Mouse (Mus musculus) megakaryocyte progenitor cell, adult 5-6 weeks (primary cell): Measurements from ENCODE around the gene Unc5cl. TPM values are rescaled to one million over a fixed set of nuclear protein-coding genes. Genes with fewer than 3 reads are reported as not detected.

Source experiments
- ATAC-seq: replicated peaks from 2 replicates; pipeline ENCODE4 v1.8.0; 2016; ENCODE audit warnings: mild to moderate bottlenecking, moderate TSS enrichment, inconsistent platforms; ENCODE audit not compliant: poor library complexity
- total RNA-seq, 2 experiments: library from RNA; stranded (forward) in 1 of 2; stranded (reverse) in 1 of 2; fragments of 157-497, 149-512 nt in 1 of 2; fragments of 200-1000 nt in 1 of 2; gene quantifications; 2 replicates each; pipeline versions ENCODE4 v1.2.3 to v1.2.4; 2015 to 2017

The Unc5cl gene
- total RNA-seq (2015) (0.42 and 0.66 TPM in 2 replicates), total RNA-seq (2017) (0.79 and 3.6 TPM in 2 replicates)

GRCm38 (mm10) chr17:48454688-48455087 is at the start of gene Unc5cl:
Unc5cl (plus strand) TSS chr17:48454901.
- ATAC-seq = no peak

- no peak for ATAC-seq
Measured at GRCm38 (mm10) chr17:48407154-48407553, 47.5 kb upstream of the Unc5cl start.

- ATAC-seq = no peak
Measured at GRCm38 (mm10) chr17:48407910-48408525, 46.7 kb upstream of the Unc5cl start.

GRCm38 (mm10) chr17:48408526-48409291 is 46.0 kb upstream of the Unc5cl start:
- ATAC-seq = peak; percentile 45

- peak; percentile 68 for ATAC-seq
Measured at GRCm38 (mm10) chr17:48409380-48410298, 45.1 kb upstream of the Unc5cl start, which contains the start of the genes Nfya and Oard1. Nfya (minus strand) TSS chr17:48409906. Oard1 (plus strand) TSS chr17:48410014.

- peak; percentile 17 for ATAC-seq
Measured at GRCm38 (mm10) chr17:48410299-48410785, 44.4 kb upstream of the Unc5cl start.

- ATAC-seq = no peak
Measured at GRCm38 (mm10) chr17:48411241-48411640, 43.5 kb upstream of the Unc5cl start.

GRCm38 (mm10) chr17:48416011-48416410 is 38.7 kb upstream of the Unc5cl start:
- no peak for ATAC-seq

GRCm38 (mm10) chr17:48416425-48417195 is 38.1 kb upstream of the Unc5cl start:
- ATAC-seq = peak; percentile 81

GRCm38 (mm10) chr17:48417521-48417920 is 37.2 kb upstream of the Unc5cl start:
- peak; percentile 47 for ATAC-seq

- ATAC-seq = peak; percentile 75
Measured at GRCm38 (mm10) chr17:48418174-48418573, 36.5 kb upstream of the Unc5cl start.

GRCm38 (mm10) chr17:48418781-48419180 is 35.9 kb upstream of the Unc5cl start:
- no peak for ATAC-seq

GRCm38 (mm10) chr17:48419571-48419970 is 35.1 kb upstream of the Unc5cl start:
- ATAC-seq = no peak

GRCm38 (mm10) chr17:48424237-48424636 is 30.5 kb upstream of the Unc5cl start:
- no peak for ATAC-seq

- ATAC-seq = peak; percentile 85
Measured at GRCm38 (mm10) chr17:48425823-48426612, 28.7 kb upstream of the Unc5cl start.

GRCm38 (mm10) chr17:48426991-48427750 is 27.5 kb upstream of the Unc5cl start:
- no peak for ATAC-seq

- ATAC-seq = peak; percentile 35
Measured at GRCm38 (mm10) chr17:48427852-48428530, 26.7 kb upstream of the Unc5cl start.

- ATAC-seq = no peak
Measured at GRCm38 (mm10) chr17:48430394-48430793, 24.3 kb upstream of the Unc5cl start.
